Mouse (Mus musculus): Measurements from ENCODE around the gene Nup188. TPM values are rescaled to one million over a fixed set of nuclear protein-coding genes. Genes with fewer than 3 reads are reported as not detected.
A peak's percentile ranks its signal among the peaks of the same experiment; 100 is the strongest.

Nup188 gene
- total RNA-seq, 2 experiments from 2014 or later = 20.2 to 20.9 TPM

GRCm38 (mm10) chr2:30269241-30269990 is 16.8 kb upstream of the Nup188 start:
- intact Hi-C loops (cut with DNase I) = loop anchor here (5.0 kb wide), 1 partner anchor 102 kb away; no protein-coding TSS in a partner anchor
- no peak for DNase-seq (ENCODE audit: low spot score in 2 of 2)

- peak; percentile 73 to 92 for DNase-seq (ENCODE audit: low spot score in 2 of 2)
- intact Hi-C loops (cut with DNase I) = loop anchor here (10.0 kb wide), 1 partner anchor 75 kb away; no protein-coding TSS in a partner anchor
Observed at GRCm38 (mm10) chr2:30270134-30270533, 16.1 kb upstream of the Nup188 start.

GRCm38 (mm10) chr2:30280743-30281142 is 5.5 kb upstream of the Nup188 start, which contains the start of gene Gm28038:
TSS of gene Gm28038 (plus strand) at chr2:30281043.
- intact Hi-C loops (cut with DNase I) = no loop called here
- DNase-seq (ENCODE audit: low spot score in 2 of 2) = no peak

GRCm38 (mm10) chr2:30281651-30282050 is 4.5 kb upstream of the Nup188 start:
- intact Hi-C loops (cut with DNase I) = no loop called here
- no peak for DNase-seq (ENCODE audit: low spot score in 2 of 2)

- intact Hi-C loops (cut with DNase I) = no loop called here
- DNase-seq (ENCODE audit: low spot score in 2 of 2) = no peak
Observed at GRCm38 (mm10) chr2:30283193-30283592, 3.0 kb upstream of the Nup188 start.

GRCm38 (mm10) chr2:30285004-30285403 is 1.2 kb upstream of the Nup188 start:
- no peak for DNase-seq (ENCODE audit: low spot score in 2 of 2)
- intact Hi-C loops (cut with DNase I) = no loop called here

GRCm38 (mm10) chr2:30285416-30286181 is 598 bp upstream of the Nup188 start:
- DNase-seq (ENCODE audit: low spot score in 2 of 2) = peak; percentile 14 to 23
- intact Hi-C loops (cut with DNase I) = no loop called here

GRCm38 (mm10) chr2:30287027-30287373 is 803 bp downstream of the Nup188 start:
- DNase-seq (ENCODE audit: low spot score in 2 of 2) = peak; percentile 19 to 40
- intact Hi-C loops (cut with DNase I) = no loop called here

- intact Hi-C loops (cut with DNase I) = no loop called here
- no peak for DNase-seq (ENCODE audit: low spot score in 2 of 2)
Observed at GRCm38 (mm10) chr2:30299525-30299924, 13.3 kb downstream of the Nup188 start.

GRCm38 (mm10) chr2:30299966-30300365 is 13.8 kb downstream of the Nup188 start:
- intact Hi-C loops (cut with DNase I) = no loop called here
- DNase-seq (ENCODE audit: low spot score in 2 of 2) = no peak

- DNase-seq (ENCODE audit: low spot score in 2 of 2) = no peak
- intact Hi-C loops (cut with DNase I) = no loop called here
Observed at GRCm38 (mm10) chr2:30306087-30306486, 19.9 kb downstream of the Nup188 start.

GRCm38 (mm10) chr2:30309351-30309750 is 23.2 kb downstream of the Nup188 start:
- intact Hi-C loops (cut with DNase I) = no loop called here
- DNase-seq (ENCODE audit: low spot score in 2 of 2) = no peak

- intact Hi-C loops (cut with DNase I) = no loop called here
- DNase-seq (ENCODE audit: low spot score in 2 of 2) = no peak
Observed at GRCm38 (mm10) chr2:30311481-30311880, 25.3 kb downstream of the Nup188 start.

- no peak for DNase-seq (ENCODE audit: low spot score in 2 of 2)
- intact Hi-C loops (cut with DNase I) = no loop called here
Observed at GRCm38 (mm10) chr2:30316136-30316535, 29.9 kb downstream of the Nup188 start.

- DNase-seq (ENCODE audit: low spot score in 2 of 2) = no peak
Observed at GRCm38 (mm10) chr2:30316955-30317354, 30.8 kb downstream of the Nup188 start.

GRCm38 (mm10) chr2:30319260-30319659 is 33.1 kb downstream of the Nup188 start:
- no peak for DNase-seq (ENCODE audit: low spot score in 2 of 2)
- intact Hi-C loops (cut with DNase I) = no loop called here

More at GRCm38 (mm10) chr2:30316955-30317354, 30.8 kb downstream of the Nup188 start:
- intact Hi-C loops (cut with DNase I) = no loop called here

- no peak for DNase-seq (ENCODE audit: low spot score in 2 of 2)
- intact Hi-C loops (cut with DNase I) = loop anchor here (10.0 kb wide), 1 partner anchor 398 kb away; no protein-coding TSS in a partner anchor
Observed at GRCm38 (mm10) chr2:30323111-30323510, 36.9 kb downstream of the Nup188 start.

GRCm38 (mm10) chr2:30325296-30325695 is 39.1 kb downstream of the Nup188 start:
- no peak for DNase-seq (ENCODE audit: low spot score in 2 of 2)
- intact Hi-C loops (cut with DNase I) = loop anchor here (10.0 kb wide), 1 partner anchor 400 kb away; no protein-coding TSS in a partner anchor

- intact Hi-C loops (cut with DNase I) = loop anchor here (10.0 kb wide), 1 partner anchor 402 kb away; no protein-coding TSS in a partner anchor
- DNase-seq (ENCODE audit: low spot score in 2 of 2) = no peak
Observed at GRCm38 (mm10) chr2:30327276-30327675, 41.1 kb downstream of the Nup188 start.

- intact Hi-C loops (cut with DNase I) = loop anchor here (10.0 kb wide), 1 partner anchor 404 kb away; no protein-coding TSS in a partner anchor
- DNase-seq (ENCODE audit: low spot score in 2 of 2) = no peak
Observed at GRCm38 (mm10) chr2:30328791-30329190, 42.6 kb downstream of the Nup188 start.

All from left cerebral cortex, postnatal 14 days (tissue).